Mouse (Mus musculus) midbrain, embryonic 13.5 days (tissue): ENCODE measurements around the gene Gtf2f1. TPM values are rescaled to one million over a fixed set of nuclear protein-coding genes. Genes with fewer than 3 reads are reported as not detected.

Experiments used
- ATAC-seq: fragments of 200-750 bp; cut with Nextera tagmentation; 2 replicates; pipeline ENCODE4 v1.8.0; 2017; ENCODE audit warnings: mild to moderate bottlenecking, moderate TSS enrichment, moderate library complexity
- H3K27ac ChIP-seq: fragments of 300-500 bp; sonication (generic); 2 replicates; pipeline ENCODE4 v1.5.1; 2015; ENCODE audit warnings: inconsistent platforms, mild to moderate bottlenecking, moderate library complexity
- H3K27me3 ChIP-seq: fragments of 300-500 bp; sonication (generic); 2 replicates; pipeline ENCODE4 v1.6.1; 2015; ENCODE audit warnings: mild to moderate bottlenecking, inconsistent platforms
- H3K36me3 ChIP-seq: fragments of 300-500 bp; sonication (generic); 2 replicates; pipeline ENCODE4 v1.6.1; 2015; ENCODE audit warnings: mild to moderate bottlenecking, inconsistent platforms
- H3K4me1 ChIP-seq: fragments of 300-500 bp; sonication (generic); replicated peaks from 2 replicates; pipeline ENCODE4 v1.6.1; 2015; ENCODE audit warnings: inconsistent platforms
- H3K4me2 ChIP-seq: fragments of 300-500 bp; sonication (generic); replicated peaks from 2 replicates; pipeline ENCODE4 v1.6.1; 2015; ENCODE audit warnings: moderate library complexity, mild to moderate bottlenecking, inconsistent platforms
- H3K4me3 ChIP-seq: fragments of 300-500 bp; sonication (generic); replicated peaks from 2 replicates; pipeline ENCODE4 v1.5.1; 2015; ENCODE audit warnings: mild to moderate bottlenecking, inconsistent platforms
- H3K9ac ChIP-seq: fragments of 300-500 bp; sonication (generic); replicated peaks from 2 replicates; pipeline ENCODE4 v1.6.1; 2015; ENCODE audit warnings: mild to moderate bottlenecking, inconsistent platforms
- H3K9me3 ChIP-seq: fragments of 300-500 bp; sonication (generic); 2 replicates; pipeline ENCODE4 v1.6.1; 2016; ENCODE audit warnings: mild to moderate bottlenecking, inconsistent platforms
- WGBS: fragments of 180-500 bp; shearing (Covaris S2); methylation state at CpG from one replicate; pipeline ENCODE4 v1.1.7; 2015; 5-methylcytosine and 5-hydroxymethylcytosine counted together
- polyA plus RNA-seq: library from polyadenylated mRNA; unstranded; fragments of >200 nt; fragmentation: Nextera tagmentation; extraction: Ambion mirVana; gene quantifications from 2 replicates; pipeline ENCODE4 v1.2.1, GENCODE M21; 2015

Gene Gtf2f1
- polyA plus RNA-seq, 1 experiment from 2014 or later = 74.8 TPM

DNA sequence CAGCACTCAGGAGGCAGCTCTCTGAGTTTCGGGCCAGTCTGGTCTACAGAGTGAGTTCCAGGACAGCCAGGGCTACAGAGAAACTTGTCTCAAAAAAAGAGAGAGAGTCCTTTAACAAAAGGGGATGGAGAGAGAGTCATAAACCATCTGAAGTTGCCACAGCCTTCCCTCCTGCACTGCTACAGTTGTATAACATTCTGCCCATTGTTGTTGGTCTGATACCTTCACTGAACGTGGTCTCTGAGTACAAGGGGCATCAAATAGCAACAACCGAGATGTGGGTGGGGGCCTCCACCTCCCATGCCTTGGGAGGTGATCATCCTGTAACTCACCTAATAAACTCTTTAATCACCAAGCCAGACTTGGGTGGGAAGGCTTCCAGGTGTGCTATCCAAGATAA is 25.4 kb downstream of the Gtf2f1 start:
- no peak for ATAC-seq
- H3K9ac ChIP-seq = no peak overlapping the region
- WGBS = 75% methylated on average over 3 of the region's 3 CpGs
- no peaks in the 10 kb centered on the region for H3K9me3 ChIP-seq
- H3K36me3 ChIP-seq = no peaks in the 10 kb centered on the region
- H3K4me2 ChIP-seq = no peak overlapping the region
- no peak overlapping the region for H3K4me3 ChIP-seq
- peaks cover 2% of the 10 kb centered on the region for H3K4me1 ChIP-seq
- no peaks in the 10 kb centered on the region for H3K27me3 ChIP-seq
- no peak overlapping the region for H3K27ac ChIP-seq

GRCm38 (mm10) chr17:56984886-56985285 is 26.2 kb downstream of the Gtf2f1 start:
- Histone ChIP-seq H3K4me3 (no peak overlapping the region), H3K4me1 (no peaks in the 10 kb centered on the region), H3K27ac (no peak overlapping the region), H3K9me3 (no peaks in the 10 kb centered on the region), H3K9ac (no peak overlapping the region), H3K36me3 (no peaks in the 10 kb centered on the region), H3K27me3 (no peaks in the 10 kb centered on the region), H3K4me2 (no peak overlapping the region)
- ATAC-seq = no peak
- 89% methylated on average over 9 of the region's 9 CpGs for whole genome bisulfite sequencing

DNA sequence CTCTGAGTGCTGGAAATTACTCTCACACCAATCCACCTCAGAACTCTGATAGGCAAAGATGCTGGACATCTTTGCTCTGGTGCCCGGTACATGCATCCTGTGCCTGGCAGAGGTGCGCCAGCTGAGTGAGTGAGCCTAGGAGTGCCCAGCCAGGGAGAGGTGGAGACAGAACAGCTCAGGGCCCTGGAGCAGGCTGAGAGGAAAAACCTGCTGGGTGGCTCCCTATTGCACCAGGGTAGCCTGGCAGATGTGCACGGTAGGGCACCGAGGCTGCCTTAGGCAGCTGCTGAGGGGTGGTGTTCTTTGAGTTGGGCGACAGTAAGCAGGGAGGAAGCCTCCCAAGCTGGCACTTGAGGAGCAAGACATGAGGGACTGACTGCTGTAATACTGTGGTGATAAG is 29.1 kb downstream of the Gtf2f1 start, which contains the start of gene Acer1:
TSS of gene Acer1 (minus strand) at position 114 of the 400 bp plus-strand sequence.
- H3K9ac ChIP-seq = no peak within 1 kb of the TSS
- H3K4me2 ChIP-seq = no peak within 1 kb of the TSS
- H3K27ac ChIP-seq = no peak within 1 kb of the TSS
- no peak within 1 kb of the TSS for H3K4me3 ChIP-seq
- no peaks in the 10 kb centered on the region for H3K27me3 ChIP-seq
- H3K9me3 ChIP-seq = no peaks in the 10 kb centered on the region
- no peaks in the 10 kb centered on the region for H3K36me3 ChIP-seq
- ATAC-seq = no peak
- H3K4me1 ChIP-seq = no peaks in the 10 kb centered on the region
- 87% methylated on average over 5 of the region's 5 CpGs for WGBS

GRCm38 (mm10) chr17:56981049-56981448 is 30.0 kb downstream of the Gtf2f1 start:
- WGBS = 75% methylated on average over 7 of the region's 7 CpGs
- H3K27ac ChIP-seq = no peak overlapping the region

DNA sequence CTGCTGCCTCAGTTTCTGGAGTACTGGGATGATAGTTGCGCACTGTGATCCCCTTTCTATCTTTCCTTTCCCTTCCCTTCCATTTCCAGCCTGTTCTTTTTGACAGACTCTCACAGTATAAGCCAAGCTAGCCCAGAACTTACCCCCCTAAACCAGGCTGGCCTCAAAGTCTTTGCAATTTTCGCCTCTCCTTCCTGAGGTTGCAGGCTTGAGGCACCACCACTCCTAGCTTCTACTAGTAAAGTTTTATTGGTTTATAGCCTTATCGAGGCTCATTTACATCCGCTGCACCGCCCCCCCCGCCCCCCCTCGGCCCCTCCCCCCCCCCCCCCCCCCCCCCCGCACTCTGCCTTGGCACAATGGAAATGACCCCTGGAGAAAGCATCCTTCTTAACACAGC is 31.6 kb downstream of the Gtf2f1 start:
- 47% methylated on average over 6 of the region's 8 CpGs for WGBS

More at GRCm38 (mm10) chr17:56981049-56981448, 30.0 kb downstream of the Gtf2f1 start:
- no peaks in the 10 kb centered on the region for H3K36me3 ChIP-seq
- H3K9ac ChIP-seq = no peak overlapping the region
- H3K27me3 ChIP-seq = no peaks in the 10 kb centered on the region
- H3K9me3 ChIP-seq = no peaks in the 10 kb centered on the region
- no peaks in the 10 kb centered on the region for H3K4me1 ChIP-seq
- H3K4me3 ChIP-seq = no peak overlapping the region
- no peak for ATAC-seq
- no peak overlapping the region for H3K4me2 ChIP-seq

DNA sequence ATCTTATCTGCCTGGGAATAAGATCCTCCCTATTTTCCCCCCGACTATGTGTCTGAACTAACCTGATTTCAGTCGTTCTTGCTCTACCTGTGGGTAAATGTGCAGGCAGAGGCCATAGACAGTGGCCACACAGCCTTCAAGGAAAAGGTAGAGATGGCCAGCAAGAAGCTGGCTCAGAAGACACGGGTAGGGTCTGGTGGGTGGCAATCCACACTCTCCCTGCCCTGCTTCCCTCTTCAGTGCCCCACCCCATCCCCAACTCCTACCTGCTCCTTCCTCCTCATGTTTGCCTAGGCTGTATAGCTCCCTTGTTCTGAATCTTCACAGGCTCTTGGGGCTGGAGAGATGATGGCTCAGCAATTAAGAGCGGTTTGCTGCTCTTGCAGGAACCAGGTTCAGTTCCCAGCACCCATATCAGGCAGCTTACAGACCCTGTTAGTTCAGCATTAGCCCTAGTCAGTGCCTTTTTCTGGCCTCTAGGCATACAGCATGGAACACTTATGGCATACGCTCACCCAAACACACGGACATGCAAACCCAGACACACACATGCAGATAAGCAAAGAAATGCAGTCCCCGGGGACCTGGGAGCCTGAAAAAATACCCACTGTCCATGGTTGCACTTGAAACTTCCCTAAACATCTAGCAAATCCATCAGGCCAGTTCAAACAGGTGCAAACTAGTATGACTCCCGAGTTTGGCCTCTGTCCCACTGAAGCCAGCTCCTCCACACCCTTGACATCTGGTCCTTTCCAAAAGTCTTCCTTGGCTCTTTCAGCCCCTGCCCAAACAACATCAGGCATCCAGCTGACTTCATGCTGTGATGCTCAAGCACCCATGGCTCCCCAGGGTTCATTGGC is 34.3 kb downstream of the Gtf2f1 start:
- 80% methylated on average over 8 of the region's 8 CpGs for WGBS
- H3K4me2 ChIP-seq = no peak overlapping the region
- H3K36me3 ChIP-seq = no peaks in the 10 kb centered on the region
- H3K27me3 ChIP-seq = no peaks in the 10 kb centered on the region
- no peak overlapping the region for H3K4me3 ChIP-seq
- no peak overlapping the region for H3K27ac ChIP-seq
- no peaks in the 10 kb centered on the region for H3K9me3 ChIP-seq
- no peak for ATAC-seq
- no peaks in the 10 kb centered on the region for H3K4me1 ChIP-seq
- no peak overlapping the region for H3K9ac ChIP-seq

More for the DNA sequence above, 31.6 kb downstream of the Gtf2f1 start:
- H3K4me1 ChIP-seq = no peaks in the 10 kb centered on the region
- H3K36me3 ChIP-seq = no peaks in the 10 kb centered on the region
- ATAC-seq = no peak
- H3K27ac ChIP-seq = no peak overlapping the region
- no peak overlapping the region for H3K4me2 ChIP-seq
- H3K9ac ChIP-seq = no peak overlapping the region
- no peak overlapping the region for H3K4me3 ChIP-seq
- no peaks in the 10 kb centered on the region for H3K27me3 ChIP-seq
- no peaks in the 10 kb centered on the region for H3K9me3 ChIP-seq

GRCm38 (mm10) chr17:56975391-56975790 is 35.7 kb downstream of the Gtf2f1 start:
- WGBS = 74% methylated on average over 3 of the region's 3 CpGs
- Histone ChIP-seq H3K36me3 (no peaks in the 10 kb centered on the region), H3K9ac (no peak overlapping the region), H3K4me3 (no peak overlapping the region), H3K4me1 (no peaks in the 10 kb centered on the region), H3K27ac (no peak overlapping the region), H3K4me2 (no peak overlapping the region), H3K27me3 (no peaks in the 10 kb centered on the region), H3K9me3 (no peaks in the 10 kb centered on the region)
- ATAC-seq = no peak

DNA sequence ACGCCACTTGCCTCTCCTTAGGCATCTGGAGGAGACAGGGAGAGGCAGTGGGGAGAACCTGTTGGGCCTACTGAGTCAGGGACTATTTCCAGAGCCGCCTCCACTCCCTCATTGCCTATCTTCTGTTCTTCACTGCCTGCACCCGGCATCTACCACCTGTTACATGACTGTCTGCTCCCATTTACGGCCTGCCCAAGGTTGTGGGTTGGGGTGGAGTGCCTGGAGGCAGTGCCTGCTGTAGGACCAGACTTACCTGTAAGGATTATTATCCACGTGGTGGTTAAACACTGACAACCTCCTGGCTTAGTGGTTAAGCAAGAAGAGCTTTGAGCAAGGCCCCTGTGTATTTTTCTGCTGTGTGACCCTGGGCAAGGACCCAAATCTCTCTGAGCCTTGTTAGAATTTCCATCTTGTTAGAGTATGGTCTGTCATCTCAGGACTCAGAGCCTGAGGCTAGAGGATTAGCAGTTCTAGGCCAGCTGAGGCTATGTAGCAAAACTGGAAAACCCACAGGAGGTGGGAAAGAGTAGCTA is 36.3 kb downstream of the Gtf2f1 start:
- no peak overlapping the region for H3K4me2 ChIP-seq
- peaks cover 4% of the 10 kb centered on the region; the same call in 1 of the 2 replicates for H3K27me3 ChIP-seq
- no peak overlapping the region for H3K4me3 ChIP-seq
- no peak overlapping the region for H3K27ac ChIP-seq
- no peak for ATAC-seq
- H3K9me3 ChIP-seq = no peaks in the 10 kb centered on the region
- WGBS = 80% methylated on average over 5 of the region's 5 CpGs
- H3K36me3 ChIP-seq = no peaks in the 10 kb centered on the region
- H3K9ac ChIP-seq = no peak overlapping the region
- H3K4me1 ChIP-seq = no peaks in the 10 kb centered on the region

- H3K9ac ChIP-seq = no peak overlapping the region
- H3K27ac ChIP-seq = no peak overlapping the region
- H3K4me1 ChIP-seq = no peaks in the 10 kb centered on the region
- no peak for ATAC-seq
- no peaks in the 10 kb centered on the region for H3K36me3 ChIP-seq
- no peak overlapping the region for H3K4me2 ChIP-seq
- H3K27me3 ChIP-seq = peaks cover 8% of the 10 kb centered on the region; the same call in 1 of the 2 replicates
- WGBS = 66% methylated on average over 13 of the region's 14 CpGs
- H3K9me3 ChIP-seq = no peaks in the 10 kb centered on the region
- H3K4me3 ChIP-seq = no peak overlapping the region
These were observed 37.0 kb downstream of the Gtf2f1 start for GRCm38 (mm10) chr17:56973956-56974707.

GRCm38 (mm10) chr17:56970081-56970480 is 41.0 kb downstream of the Gtf2f1 start:
- WGBS = 74% methylated on average over 5 of the region's 5 CpGs
- Histone ChIP-seq H3K27me3 (peaks cover 8% of the 10 kb centered on the region; the same call in 1 of the 2 replicates), H3K9me3 (no peaks in the 10 kb centered on the region), H3K36me3 (no peaks in the 10 kb centered on the region), H3K4me2 (no peak overlapping the region), H3K27ac (no peak overlapping the region), H3K9ac (no peak overlapping the region), H3K4me3 (no peak overlapping the region), H3K4me1 (no peaks in the 10 kb centered on the region)
- no peak for ATAC-seq

DNA sequence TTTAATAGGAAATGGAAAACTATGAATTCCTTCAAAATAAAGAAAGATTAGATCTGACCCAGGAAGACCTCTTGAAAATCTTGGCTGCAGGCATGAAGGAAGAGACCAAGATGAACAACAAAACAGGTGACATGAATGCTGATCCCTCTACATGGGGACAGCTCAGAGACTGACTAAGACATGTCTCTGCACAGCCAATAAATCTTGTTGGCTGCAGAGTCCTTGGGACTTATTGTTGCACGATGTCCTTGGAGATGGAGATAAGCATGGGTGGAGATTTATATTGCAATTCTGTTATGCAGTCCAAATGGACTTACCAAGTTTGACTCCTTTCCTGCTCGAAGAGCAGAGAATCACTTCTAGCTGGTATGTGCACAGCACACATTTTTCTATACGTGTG is 41.8 kb downstream of the Gtf2f1 start:
- Histone ChIP-seq H3K27ac (no peak overlapping the region), H3K4me3 (no peak overlapping the region), H3K9ac (no peak overlapping the region), H3K27me3 (peaks cover 8% of the 10 kb centered on the region; the same call in 1 of the 2 replicates), H3K36me3 (no peaks in the 10 kb centered on the region), H3K4me2 (no peak overlapping the region), H3K9me3 (no peaks in the 10 kb centered on the region), H3K4me1 (no peaks in the 10 kb centered on the region)
- 74% methylated on average over 3 of the region's 3 CpGs for WGBS
- no peak for ATAC-seq

DNA sequence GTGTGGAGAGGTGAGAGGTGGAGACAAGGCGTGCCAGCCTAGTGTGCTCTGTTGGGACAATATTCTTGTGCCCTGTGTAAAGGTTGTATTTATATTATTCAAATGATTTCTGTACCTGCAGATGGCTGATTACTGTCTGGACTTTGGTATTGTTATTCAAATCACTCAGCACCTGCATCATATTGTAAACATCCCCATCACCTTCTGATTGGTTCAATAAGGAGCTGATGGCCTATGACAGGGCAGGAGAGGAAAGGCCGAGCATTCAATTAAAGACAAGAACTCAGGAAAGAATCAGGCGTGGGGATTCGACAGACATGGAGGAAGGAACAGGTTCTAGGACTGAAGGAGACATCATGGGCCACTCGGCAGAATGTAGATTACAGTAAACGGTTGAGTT is 47.4 kb downstream of the Gtf2f1 start:
- no peaks in the 10 kb centered on the region for H3K9me3 ChIP-seq
- H3K9ac ChIP-seq = no peak overlapping the region
- no peaks in the 10 kb centered on the region for H3K27me3 ChIP-seq
- H3K4me3 ChIP-seq = no peak overlapping the region
- no peak overlapping the region for H3K27ac ChIP-seq
- WGBS = 82% methylated on average over 6 of the region's 6 CpGs
- no peak for ATAC-seq
- H3K36me3 ChIP-seq = no peaks in the 10 kb centered on the region
- no peaks in the 10 kb centered on the region for H3K4me1 ChIP-seq
- no peak overlapping the region for H3K4me2 ChIP-seq
